Mouse (Mus musculus) bone marrow macrophage, adult 2 months (primary cell): Measurements from ENCODE around the gene Olfr1442.

Source experiments
- CTCF ChIP-seq: IDR thresholded peaks from 2 replicates; pipeline ENCODE4 v1.5.1; 2012; ENCODE audit warnings: low read depth, mild to moderate bottlenecking, low read length, moderate library complexity
- POLR2A ChIP-seq: IDR thresholded peaks from 2 replicates; pipeline ENCODE4 v1.6.1; 2012; ENCODE audit warnings: mild to moderate bottlenecking, low read depth, low read length, borderline replicate concordance

- TF ChIP-seq CTCF, result no peak
- TF ChIP-seq POLR2A, result no peak
Observed at GRCm38 (mm10) chr19:12636863-12637262, 33.4 kb upstream of the Olfr1442 start.
